Mouse (Mus musculus): ENCODE data around the gene Bscl2.

GRCm38 (mm10) chr19:8839103-8839907, 2.0 kb downstream of the Bscl2 start, which contains the start of gene Gng3:
- TF ChIP-seq CTCF (IDR thresholded peaks at IDR 0.05; ENCODE audit: insufficient read depth, low read length) (no peak), POLR2A (IDR thresholded peaks at IDR 0.05; ENCODE audit: borderline replicate concordance, extremely low read depth, low read depth, low read length) (no peak)
